Mouse (Mus musculus) right cerebral cortex, postnatal 36 days (tissue): ENCODE measurements around the gene Hivep2.
A peak's percentile ranks its signal among the peaks of the same experiment; 100 is the strongest.

Source experiments
- DNase-seq, 2 experiments: peaks; one replicate each; pipeline ENCODE4 v3.0.0; 2022; ENCODE audit warnings: low spot score in 2 of 2, mixed read lengths in 1 of 2

The Hivep2 gene

DNA sequence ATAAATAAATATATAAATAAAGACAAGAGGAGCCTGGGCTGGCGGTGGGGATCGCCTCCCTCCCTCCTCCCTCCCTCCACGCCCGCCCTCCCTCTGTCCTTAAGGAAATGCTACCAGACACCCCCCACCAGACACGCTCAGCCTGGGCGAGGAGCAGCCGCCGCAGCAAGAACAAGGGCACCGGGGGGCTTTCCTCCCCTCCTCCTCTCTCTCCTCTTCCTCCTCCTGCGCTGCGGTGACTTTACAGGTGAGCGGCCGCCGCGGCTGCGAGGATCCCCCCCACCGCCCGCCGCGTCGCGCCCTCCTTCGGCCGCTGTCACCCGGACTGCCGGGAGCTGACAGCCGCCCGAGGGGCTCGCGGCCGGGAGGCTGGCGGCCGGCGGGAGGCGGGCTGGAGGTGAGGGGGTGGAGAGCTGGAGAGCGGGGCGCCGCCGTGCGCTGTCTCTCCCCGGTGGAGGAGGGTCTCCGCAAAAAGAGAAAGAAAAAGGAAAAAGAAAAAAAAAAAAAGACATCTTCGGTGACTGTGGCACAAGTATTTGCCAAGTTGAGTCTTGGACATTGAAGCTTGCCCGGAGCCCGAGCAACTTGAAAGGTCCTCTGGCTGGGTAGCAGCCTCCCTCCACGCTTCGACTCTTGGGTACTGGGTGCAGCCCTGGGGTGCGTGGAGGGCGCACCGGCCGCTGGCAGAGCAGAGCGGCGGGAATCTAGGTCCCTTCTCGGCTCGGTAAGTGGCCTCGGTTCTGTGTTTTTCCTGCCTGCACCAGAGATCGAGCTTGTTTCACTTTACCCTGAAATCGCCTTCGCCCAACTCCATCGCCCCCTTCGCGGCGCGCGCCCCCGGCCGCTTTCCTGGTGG is at the start of gene Hivep2:
Hivep2 (plus strand) TSS at position 102 of the 856 bp plus-strand sequence.
- DNase-seq = no peak

- peak in 1 of 2 experiments; percentile 8 for DNase-seq
Measured at GRCm38 (mm10) chr10:13916645-13917342, 49.1 kb upstream of the Hivep2 start.

DNA sequence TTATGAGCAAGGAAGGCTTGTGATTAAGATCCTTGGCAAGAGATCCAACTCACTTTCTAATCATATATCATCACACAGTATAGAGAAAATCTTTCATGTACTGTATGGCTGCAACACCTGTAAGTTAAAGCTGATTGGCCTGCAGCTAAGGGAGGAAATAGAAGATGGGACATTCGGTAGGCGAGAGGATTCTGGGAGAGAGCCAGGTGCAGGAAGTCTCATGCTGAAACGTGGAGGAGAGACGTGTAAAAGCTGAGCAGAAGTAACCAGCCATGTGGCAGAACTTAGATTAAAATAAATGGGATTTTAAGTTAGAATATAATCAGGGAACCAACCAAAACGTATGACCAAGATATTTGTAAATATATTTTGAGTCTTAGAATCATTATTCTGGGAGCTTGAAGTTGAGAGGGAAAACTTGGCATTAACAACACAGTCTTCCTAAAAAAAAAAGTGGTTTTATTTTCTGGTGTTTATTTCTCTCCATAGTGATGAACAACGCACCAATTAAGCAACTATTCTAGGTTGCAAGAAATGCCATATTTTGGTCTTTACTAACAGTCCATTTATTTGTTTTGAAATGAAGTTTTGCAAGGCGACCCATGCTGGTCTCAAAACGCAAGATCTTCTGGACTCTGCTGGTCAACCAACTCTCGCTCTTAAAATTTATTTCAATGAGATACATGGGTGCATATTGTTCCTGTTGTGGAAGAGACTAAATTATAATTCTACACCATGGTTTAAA is 44.1 kb upstream of the Hivep2 start:
- DNase-seq = no peak

DNA sequence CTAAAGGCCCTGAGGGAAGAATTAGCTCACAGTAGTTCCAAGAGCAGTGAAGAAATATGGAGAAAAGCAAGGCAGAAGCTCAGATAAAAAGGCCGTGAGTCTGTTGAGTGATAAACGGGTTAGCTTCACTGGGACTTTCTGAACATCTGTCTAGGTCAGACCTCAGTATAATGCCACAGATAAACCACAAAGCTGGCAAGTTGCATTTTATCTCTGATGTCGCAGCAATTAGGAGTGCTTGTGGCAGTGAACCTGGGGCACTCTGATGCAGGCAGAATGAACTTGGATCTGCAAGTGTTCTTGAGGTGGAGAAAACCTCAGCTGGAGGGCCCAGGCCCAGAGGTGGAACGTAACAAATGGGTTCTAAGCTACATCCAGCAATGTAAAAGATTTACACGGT is 36.6 kb upstream of the Hivep2 start:
- DNase-seq = no peak

GRCm38 (mm10) chr10:13932147-13932546 is 33.7 kb upstream of the Hivep2 start:
- no peak for DNase-seq

- no peak for DNase-seq
Measured at GRCm38 (mm10) chr10:13933320-13933719, 32.6 kb upstream of the Hivep2 start.

- DNase-seq = no peak
Measured at GRCm38 (mm10) chr10:13935646-13936045, 30.2 kb upstream of the Hivep2 start.

DNA sequence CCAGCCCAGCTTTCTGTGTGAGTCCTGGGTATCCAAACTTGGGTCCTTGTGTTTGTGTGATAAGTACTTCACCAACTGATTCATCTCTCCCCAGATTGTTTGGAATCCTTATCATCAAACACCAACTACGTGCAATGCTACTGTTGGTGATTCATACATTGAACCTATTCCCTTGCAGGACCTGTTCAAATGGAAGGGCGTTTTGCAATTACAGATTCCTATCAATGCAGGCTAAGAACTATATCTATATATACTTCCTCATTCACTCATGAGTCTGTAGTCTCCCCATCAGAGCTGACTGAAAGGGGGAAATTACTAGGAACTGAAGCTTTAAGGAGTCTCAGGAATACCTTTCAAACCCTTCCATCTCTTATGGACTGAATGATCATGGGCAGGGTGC is 24.5 kb upstream of the Hivep2 start:
- DNase-seq = no peak

DNA sequence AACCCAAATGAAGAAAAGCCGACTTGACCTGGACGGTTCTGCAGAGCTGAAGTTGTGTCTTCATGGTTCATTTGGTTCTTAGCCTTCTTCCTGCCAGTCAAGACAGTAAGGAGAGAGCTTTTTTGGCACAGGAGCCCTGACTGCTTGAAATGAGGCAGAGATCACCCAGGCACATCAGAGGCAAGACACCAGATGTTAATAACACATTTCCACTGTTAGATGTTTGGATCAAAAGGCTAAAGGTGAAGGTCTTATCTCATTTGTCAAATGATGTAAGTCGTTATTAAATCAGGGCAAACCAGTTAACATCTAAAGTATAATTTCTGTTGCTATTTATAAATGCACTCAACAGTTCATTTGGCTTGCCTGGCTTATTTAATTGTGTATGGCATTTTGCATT is 22.2 kb upstream of the Hivep2 start:
- no peak for DNase-seq

GRCm38 (mm10) chr10:13946498-13946897 is 19.4 kb upstream of the Hivep2 start:
- DNase-seq = no peak

DNA sequence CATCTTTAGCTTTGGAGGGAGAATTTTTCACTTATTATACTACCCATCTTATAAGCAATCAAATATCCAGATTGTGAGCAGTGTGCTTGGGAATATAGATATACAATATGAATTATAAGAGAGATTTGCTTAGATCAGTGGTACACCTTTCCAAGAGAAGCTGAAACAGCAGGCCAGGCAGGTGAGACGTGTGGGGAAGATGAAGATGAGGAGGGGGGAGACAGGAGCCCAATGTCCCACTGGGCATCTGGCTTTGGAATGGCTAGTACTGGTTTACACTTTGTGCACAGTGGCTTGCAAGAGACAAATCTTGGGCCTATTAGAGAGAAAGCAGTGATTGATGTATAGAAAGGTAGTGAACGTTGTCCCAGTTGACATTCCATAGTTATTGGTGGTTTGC is 2.9 kb upstream of the Hivep2 start:
- no peak for DNase-seq

DNA sequence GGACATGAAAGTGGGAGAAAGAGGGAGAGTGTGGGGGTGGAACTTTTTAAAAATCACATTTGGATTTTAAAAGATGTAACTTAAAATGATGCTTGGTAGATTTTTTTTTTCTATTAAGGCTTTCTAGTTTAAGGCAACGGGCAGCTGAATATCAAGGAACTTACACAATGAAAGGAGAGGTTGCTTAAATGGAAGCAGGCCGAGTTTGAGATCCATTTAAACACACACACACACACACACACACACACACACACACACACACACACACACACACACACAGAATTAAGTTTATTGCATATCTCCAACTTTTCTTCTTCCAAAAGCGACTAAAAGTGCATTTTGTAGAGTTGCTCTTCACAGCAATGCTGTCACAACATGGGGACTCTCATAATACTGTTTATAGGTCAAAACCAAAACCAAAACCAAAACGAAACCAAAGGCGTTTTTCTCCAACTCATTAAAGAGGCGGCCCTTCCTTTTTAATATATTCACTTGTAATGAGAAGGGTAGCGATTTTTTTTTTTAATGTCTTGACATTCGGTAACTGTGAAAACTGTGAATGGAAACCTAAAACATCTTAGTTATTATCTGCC is 1.9 kb upstream of the Hivep2 start:
- DNase-seq = no peak

DNA sequence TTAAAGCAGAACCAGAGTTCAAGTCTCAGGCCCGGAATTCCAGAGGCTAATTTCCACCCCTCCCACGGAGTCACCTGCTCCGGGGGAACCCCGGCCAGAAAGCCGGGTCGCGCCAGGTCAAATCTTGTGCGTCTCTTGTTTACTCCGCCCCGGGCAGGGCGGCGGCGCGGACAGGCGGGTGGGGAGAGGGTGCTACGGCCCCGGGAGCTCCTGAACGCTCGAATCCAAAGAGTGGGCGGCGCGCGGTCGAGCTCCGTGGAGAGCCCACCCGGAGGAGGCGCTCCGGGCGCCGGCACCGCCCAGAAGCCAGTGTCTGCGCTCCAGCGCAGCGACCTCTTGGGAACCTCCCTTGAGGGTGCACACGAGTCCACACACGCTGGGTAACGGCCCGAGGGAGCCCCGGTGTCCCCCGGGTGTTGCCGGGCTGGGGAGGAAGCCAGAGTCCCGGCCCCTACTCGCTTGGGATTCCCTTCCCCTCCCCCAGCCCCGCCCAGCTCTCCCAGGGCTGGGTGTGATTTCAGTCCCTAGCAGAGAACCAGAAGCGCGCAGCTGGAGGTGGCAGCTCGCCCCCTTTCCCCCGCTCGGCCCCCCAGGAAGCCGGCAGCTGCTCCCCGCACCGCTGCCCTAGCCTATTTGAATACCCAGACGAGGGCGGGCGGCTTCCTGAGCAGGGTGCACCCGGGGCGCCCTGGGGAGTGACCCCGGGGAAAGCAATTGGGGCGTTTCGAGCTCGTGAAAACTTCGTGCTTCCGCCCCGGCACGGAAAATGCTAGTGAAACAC is 1.2 kb upstream of the Hivep2 start:
- DNase-seq = peak; percentile 64 to 67

GRCm38 (mm10) chr10:13965316-13965973 is 430 bp upstream of the Hivep2 start:
- peak; percentile 82 to 83 for DNase-seq

DNA sequence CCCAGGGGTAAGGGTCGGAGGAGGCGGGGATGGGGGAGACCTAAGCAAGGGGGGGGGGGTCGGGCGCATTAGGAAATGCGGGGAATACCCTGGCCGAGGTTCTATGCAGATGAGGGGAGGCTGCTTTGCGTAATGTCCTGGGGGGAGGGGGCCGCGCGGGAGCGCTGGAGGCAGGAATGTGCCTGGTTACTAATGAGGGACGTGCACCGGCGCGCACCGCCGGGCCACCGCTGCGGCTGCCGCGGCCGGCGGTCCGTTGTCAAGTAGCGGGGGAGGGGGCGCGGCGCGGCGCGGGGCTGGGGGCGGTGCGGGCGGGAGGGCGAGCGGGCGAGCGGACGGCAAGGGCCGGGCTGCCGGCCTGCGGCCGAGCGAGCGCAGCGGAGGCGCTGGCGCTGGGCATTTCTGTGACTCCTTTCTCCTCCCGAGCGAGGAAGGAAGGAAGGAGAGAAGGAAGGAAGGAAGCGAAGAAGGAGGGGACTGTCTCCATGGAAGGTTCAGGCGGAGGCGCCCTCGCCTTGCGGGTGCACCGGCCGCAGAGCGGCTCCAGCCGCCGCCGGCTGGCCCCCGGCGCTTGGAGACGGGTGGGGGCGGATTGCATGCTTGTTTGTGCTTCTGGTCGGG is 1.1 kb downstream of the Hivep2 start:
- peak; percentile 58 to 65 for DNase-seq

DNA sequence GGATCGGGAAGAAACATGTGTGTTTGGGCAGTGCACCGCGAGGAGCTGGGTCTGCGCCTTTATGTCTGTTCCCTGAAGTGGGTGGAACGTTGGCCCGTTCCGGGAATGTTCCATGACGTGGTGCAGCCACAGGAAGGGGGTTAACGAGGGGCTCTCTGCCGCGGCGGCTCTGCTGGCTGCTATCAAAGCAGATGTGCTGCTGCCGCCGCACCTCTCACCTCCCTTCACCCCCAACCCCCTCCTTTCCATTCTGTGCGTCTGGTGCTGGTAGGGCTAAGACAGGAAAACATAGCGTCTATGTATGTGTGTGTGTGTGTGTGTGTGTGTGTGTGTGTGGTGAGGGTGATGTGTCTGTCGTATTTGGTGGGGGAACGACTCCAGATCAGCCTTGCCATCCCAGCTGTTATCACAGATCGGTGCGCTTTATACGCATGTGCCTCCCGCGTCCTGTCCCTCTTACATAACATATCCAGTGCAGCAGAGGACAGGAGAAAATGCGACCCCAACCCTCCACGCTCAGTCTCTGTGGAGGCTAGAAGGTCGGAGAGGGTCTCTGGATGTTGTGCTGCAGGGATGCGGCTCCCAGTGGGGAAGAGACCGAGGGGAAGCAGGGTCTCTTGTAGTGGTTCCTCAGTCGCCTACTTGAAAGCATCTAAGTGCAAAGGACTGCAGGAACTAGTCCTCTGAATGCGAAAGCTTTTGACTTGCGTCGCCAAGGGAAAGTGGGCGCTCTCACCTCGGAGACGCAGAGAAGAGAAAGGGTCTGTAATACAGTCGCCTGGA is 1.8 kb downstream of the Hivep2 start:
- DNase-seq = peak; percentile 79

DNA sequence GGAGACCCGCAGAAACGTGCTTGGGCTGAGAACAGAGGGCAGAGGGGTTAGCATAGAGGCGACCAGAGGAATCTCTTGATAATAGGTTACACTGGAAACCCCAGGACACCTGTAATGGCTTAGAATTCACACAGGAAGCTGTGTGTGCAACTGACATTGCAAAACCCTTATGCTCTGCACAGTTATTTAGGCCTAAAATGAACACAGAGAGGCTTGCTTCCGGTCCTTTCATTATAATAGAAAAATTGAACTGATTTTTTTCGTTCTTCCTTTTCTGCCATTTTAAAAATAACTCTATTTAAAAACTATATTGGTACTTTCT is 2.3 kb downstream of the Hivep2 start:
- DNase-seq = no peak

GRCm38 (mm10) chr10:13968989-13969388 is 3.1 kb downstream of the Hivep2 start:
- DNase-seq = no peak

DNA sequence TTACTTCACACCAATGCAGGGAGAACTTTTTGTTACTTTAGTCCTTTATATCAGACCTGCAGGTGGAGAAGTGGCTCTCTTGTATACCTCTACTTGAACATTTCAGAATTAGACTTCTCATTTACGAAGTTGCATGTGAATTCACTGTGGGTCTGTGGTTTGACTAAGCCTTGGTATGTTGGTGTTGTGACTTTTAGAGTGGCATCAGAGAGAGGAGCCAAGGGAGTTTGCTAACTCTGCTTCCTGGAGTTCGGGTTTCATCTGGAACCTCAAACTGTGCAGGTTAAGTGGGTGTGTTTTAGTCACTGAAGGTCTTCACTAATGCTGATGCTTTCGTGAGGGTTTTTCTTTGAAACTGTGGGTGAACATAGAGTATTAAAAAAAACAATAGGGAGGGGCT is 4.4 kb downstream of the Hivep2 start:
- DNase-seq = no peak

DNA sequence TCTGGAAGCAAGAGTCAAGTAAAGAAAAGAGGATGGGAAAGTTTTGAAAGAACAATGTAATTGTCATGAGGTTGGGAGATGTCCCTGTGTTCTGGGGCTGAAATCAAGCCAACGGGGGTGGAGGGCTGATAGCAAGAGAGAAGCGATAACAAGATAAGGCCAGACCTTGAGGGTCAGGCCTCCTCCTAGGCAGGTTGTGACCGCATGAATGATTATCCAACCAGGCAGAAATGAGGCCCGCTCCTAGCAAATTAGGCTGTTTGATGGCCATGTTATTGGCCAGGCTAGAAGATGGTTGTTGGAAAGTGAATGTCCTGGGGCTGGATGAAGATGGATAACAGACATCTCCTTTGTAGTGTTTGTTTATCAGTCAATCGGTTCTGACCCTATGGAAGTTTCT is 5.4 kb downstream of the Hivep2 start:
- no peak for DNase-seq
